Mouse (Mus musculus) liver, embryonic 11.5 days (tissue): ENCODE data around the gene Ddost. TPM values are rescaled to one million over a fixed set of nuclear protein-coding genes. Genes with fewer than 3 reads are reported as not detected.
"Not testable (repeated sequence)": the region's sequence is repeated elsewhere in the genome, so short reads cannot be mapped to it uniquely, and the experiment has no call there.

Experiments
- ATAC-seq: fragments of 200-750 bp; cut with Nextera tagmentation; replicated peaks from 2 replicates; pipeline ENCODE4 v1.8.0; 2017; ENCODE audit warnings: moderate number of reproducible peaks, mild to moderate bottlenecking, moderate TSS enrichment, moderate library complexity; ENCODE audit not compliant: low FRiP score
- DNase-seq: peaks from one replicate; pipeline ENCODE4 v3.0.0-alpha.2; 2017; ENCODE audit warnings: low spot score
- H3K27ac ChIP-seq: fragments of 300-500 bp; sonication (generic); 2 replicates; pipeline ENCODE4 v1.5.1; 2014; ENCODE audit warnings: mild to moderate bottlenecking, low read depth, low read length, control low read depth
- H3K27me3 ChIP-seq: fragments of 300-500 bp; sonication (generic); replicated peaks from 2 replicates; pipeline ENCODE4 v1.6.1; 2014; ENCODE audit warnings: low read length, mixed read lengths; ENCODE audit not compliant: control insufficient read depth, insufficient read depth
- H3K36me3 ChIP-seq: fragments of 300-500 bp; sonication (generic); 2 replicates; pipeline ENCODE4 v1.6.1; 2014; ENCODE audit warnings: mild to moderate bottlenecking, low read length, moderate library complexity, mixed read lengths; ENCODE audit not compliant: control insufficient read depth, insufficient read depth
- H3K4me1 ChIP-seq: fragments of 300-500 bp; sonication (generic); replicated peaks from 2 replicates; pipeline ENCODE4 v1.6.1; 2014; ENCODE audit warnings: low read length, mixed read lengths; ENCODE audit not compliant: control insufficient read depth, insufficient read depth
- H3K4me2 ChIP-seq: fragments of 300-500 bp; sonication (generic); 2 replicates; pipeline ENCODE4 v1.6.1; 2014; ENCODE audit warnings: mild to moderate bottlenecking, control low read depth, moderate library complexity
- H3K4me3 ChIP-seq: fragments of 300-500 bp; sonication (generic); 2 replicates; pipeline ENCODE4 v1.5.1; 2014; ENCODE audit warnings: low read depth, low read length, control low read depth
- H3K9ac ChIP-seq: fragments of 300-500 bp; sonication (generic); 2 replicates; pipeline ENCODE4 v1.6.1; 2014; ENCODE audit warnings: low read depth, low read length, control low read depth
- H3K9me3 ChIP-seq: fragments of 300-500 bp; sonication (generic); 2 replicates; pipeline ENCODE4 v1.6.1; 2016; ENCODE audit warnings: low read length, inconsistent platforms, mixed read lengths; ENCODE audit not compliant: control insufficient read depth
- WGBS: fragments of 180-500 bp; shearing (Covaris S2); extraction: QIAGEN DNeasy Blood & Tissue Kit; methylation state at CpG from one replicate; pipeline ENCODE4 v1.1.7; 2014; 5-methylcytosine and 5-hydroxymethylcytosine counted together
- polyA plus RNA-seq: library from polyadenylated mRNA; unstranded; fragments of >200 nt; fragmentation: Nextera tagmentation; extraction: Ambion mirVana; gene quantifications from 2 replicates; pipeline ENCODE4 v1.2.1, GENCODE M21; 2014

Ddost gene
- polyA plus RNA-seq, 1 experiment from 2014 or later = 276 TPM

DNA sequence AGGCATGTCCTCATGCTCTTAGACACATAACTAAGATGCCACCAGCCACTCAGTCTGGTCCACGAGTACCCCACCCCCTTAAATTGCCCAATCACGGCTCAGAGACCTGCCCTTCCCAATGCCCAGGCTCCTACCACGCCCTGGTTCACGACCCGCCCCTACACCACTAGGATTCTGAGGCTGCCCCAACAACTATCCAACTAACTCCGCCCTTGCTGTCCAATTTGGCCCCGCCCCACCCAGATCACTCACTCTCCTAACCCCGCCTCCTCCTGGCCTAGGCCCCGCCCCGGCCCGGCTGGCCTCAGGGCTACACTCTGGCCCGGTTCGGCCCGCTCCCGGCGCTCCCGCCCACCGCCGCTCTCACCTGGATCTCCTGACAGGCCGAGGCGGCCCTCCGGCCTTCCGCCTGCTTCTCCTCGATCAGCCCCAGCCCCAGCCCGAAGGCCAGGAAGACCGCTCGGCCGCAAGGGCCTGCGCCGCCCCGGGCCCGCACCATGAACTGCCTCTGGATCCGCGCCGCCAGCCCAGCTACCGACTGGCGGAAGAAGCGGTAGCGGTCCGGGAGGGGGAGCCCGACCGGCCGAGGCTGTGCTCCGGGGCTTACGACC, 21.0 kb downstream of the Ddost start:
- H3K9ac ChIP-seq = peak overlapping the region; percentile 90
- no peaks in the 10 kb centered on the region for H3K36me3 ChIP-seq
- H3K9me3 ChIP-seq = no peaks in the 10 kb centered on the region
- H3K4me1 ChIP-seq = peaks cover 12% of the 10 kb centered on the region
- WGBS = under 1% methylated on average over 34 of the region's 45 CpGs
- DNase-seq = peak; percentile 94
- peak; percentile 94 for ATAC-seq
- H3K27ac ChIP-seq = peak overlapping the region; percentile 85
- H3K4me2 ChIP-seq = peak overlapping the region; percentile 66
- H3K27me3 ChIP-seq = peaks cover 3% of the 10 kb centered on the region; the same call in 1 of the 2 replicates
- H3K4me3 ChIP-seq = peak overlapping the region; percentile 82

DNA sequence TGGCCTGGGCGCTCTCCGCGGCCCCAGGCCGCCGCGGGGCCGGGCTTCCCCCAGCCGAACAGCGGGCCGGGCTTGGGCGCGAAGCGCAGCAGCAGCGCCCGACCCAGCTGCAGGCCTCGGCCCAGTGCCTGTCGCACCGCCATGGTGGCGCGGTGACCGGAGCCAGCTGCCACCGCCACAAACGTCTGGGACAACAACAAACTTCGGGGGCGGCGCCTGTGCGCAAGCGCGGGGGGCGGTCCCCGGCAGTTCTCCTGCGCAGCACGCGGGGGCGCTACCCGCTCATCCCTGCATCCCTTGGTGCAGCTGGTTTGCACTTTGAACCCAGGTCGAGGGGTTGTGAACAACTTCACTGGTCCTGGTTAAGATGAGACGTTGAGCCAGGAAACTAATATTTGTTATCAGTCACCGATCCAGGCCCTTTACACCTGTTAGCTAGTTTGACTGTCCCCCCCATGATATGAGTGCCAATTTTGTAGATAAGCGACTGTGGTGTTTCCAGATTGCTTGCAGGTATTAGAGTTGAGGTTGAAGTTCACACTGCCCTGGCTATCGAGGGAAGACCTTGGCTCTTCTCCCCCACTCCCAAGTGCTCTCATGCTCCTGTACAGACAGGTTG, 21.7 kb downstream of the Ddost start, which contains the start of gene Pink1:
TSS of gene Pink1 (minus strand) at position 231 of the 619 bp plus-strand sequence.
- Histone ChIP-seq H3K27me3 (peaks cover 3% of the 10 kb centered on the region; the same call in 1 of the 2 replicates), H3K4me2 (peak within 1 kb of the TSS; percentile 66), H3K4me1 (peaks cover 12% of the 10 kb centered on the region), H3K9me3 (no peaks in the 10 kb centered on the region), H3K9ac (peak within 1 kb of the TSS; percentile 90), H3K4me3 (peak within 1 kb of the TSS; percentile 82), H3K36me3 (no peaks in the 10 kb centered on the region), H3K27ac (peak within 1 kb of the TSS; percentile 85)
- ATAC-seq (peak; percentile 66), DNase-seq (peak; percentile 87)
- 3% methylated on average over 41 of the region's 41 CpGs for WGBS

DNA sequence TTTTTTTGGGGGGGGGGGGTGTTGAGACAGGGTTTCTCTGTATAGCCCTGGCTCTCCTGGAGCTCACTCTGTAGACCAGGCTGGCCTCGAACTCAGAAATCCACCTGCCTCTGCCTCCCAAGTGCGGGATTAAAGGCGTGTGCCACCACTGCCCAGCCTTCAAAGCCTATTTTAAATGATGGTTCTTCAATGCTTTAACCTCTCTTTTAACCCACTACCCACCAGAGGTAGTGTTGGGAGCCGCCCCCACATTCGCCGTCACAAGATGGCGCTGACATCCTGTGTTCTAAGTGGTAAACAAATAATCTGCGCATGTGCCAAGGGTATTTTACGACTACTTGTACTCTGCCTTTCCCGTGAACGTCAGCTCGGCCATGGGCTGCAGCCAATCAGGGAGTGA, 22.6 kb downstream of the Ddost start:
- not testable (repeated sequence) for ATAC-seq, H3K27ac ChIP-seq, DNase-seq, H3K4me3 ChIP-seq, H3K9me3 ChIP-seq, H3K4me1 ChIP-seq, H3K27me3 ChIP-seq, H3K4me2 ChIP-seq, H3K36me3 ChIP-seq, H3K9ac ChIP-seq
- 65% methylated on average over 8 of the region's 12 CpGs for WGBS

DNA sequence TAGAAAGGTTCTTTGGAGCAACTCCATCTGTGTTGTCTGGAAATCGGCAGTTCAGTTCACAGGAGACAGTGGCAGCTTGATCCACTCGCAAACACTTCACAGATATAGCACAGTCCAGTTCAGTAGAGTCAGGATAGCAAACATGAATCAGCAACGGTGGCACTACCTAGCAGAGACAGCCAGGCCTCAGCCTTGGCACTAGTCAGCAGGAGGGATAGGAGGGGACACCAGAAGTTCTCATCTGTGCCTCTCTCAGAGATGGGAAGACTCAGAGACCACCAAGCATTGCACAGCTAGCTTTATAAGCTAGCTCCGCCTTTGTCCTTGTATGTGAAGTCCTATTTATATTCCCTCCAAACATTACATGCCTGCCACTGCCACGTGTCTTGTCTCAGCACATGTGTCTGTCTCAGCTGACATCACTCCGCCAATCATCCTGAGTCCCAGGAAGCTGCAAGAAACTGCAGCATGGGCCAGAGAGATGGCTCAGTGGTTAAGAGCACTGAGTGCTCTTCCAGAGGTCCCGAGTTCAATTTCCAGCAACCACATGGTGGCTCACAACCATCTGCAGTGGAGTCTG, 23.5 kb downstream of the Ddost start:
- ATAC-seq (no peak), DNase-seq (no peak)
- H3K4me3 ChIP-seq = peak overlapping the region; percentile 36
- peak overlapping the region; percentile 56 for H3K4me2 ChIP-seq
- H3K36me3 ChIP-seq = no peaks in the 10 kb centered on the region
- no peaks in the 10 kb centered on the region for H3K9me3 ChIP-seq
- H3K27ac ChIP-seq = no peak overlapping the region; the same call in 1 of the 2 replicates
- peaks cover 7% of the 10 kb centered on the region; the same call in 1 of the 2 replicates for H3K27me3 ChIP-seq
- H3K4me1 ChIP-seq = peaks cover 9% of the 10 kb centered on the region
- WGBS = 76% methylated on average over 7 of the region's 7 CpGs
- H3K9ac ChIP-seq = 0 out of 2 replicates have a peak overlapping the region, but pooled peaks have one; percentile 30

DNA sequence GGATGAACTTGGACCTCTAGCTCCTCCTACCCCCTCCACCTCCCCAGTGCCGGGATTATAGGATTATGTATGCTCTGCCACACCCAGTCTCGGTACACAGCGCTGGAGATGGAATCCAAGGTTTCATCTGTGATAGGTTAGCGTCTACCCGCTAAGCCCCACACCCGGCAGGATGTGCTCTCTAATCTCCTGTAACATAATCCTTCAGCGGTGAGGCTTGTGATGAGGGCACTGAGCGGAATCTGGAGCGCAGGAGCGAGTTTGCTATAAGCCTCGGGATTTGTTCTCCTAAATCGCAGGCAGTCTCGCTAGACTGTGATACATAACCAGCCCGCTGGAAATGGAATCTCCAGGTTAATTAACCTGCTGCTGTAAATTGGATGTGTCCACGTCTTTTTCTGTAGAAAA, 25.7 kb downstream of the Ddost start:
- Histone ChIP-seq H3K9ac (no peak overlapping the region), H3K27me3 (peaks cover 7% of the 10 kb centered on the region), H3K4me2 (no peak overlapping the region), H3K4me1 (peaks cover 7% of the 10 kb centered on the region), H3K9me3 (no peaks in the 10 kb centered on the region), H3K4me3 (no peak overlapping the region), H3K36me3 (no peaks in the 10 kb centered on the region), H3K27ac (no peak overlapping the region)
- no peak for DNase-seq
- WGBS = 25% methylated on average over 15 of the region's 15 CpGs
- ATAC-seq = no peak

DNA sequence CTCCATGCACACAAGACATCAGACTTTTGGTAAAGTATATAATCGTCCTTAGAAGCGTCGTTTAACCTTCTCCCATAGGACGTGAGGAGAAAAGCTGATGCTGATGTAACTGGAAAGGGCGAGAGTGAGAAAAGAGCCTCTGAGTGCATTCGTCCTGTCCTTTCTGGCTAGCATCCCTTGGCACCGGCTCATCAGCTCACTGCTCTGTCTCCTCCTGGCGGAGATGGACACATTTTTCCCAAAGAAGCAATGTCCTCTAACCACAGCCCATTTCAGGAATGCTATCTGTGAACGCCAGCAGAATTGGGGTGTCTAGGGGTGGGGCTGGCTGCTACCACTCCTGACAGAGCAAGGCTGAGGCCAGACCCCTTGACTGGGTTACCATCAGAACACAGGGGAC, 27.1 kb downstream of the Ddost start:
- Histone ChIP-seq H3K4me3 (no peak overlapping the region), H3K4me1 (peaks cover 2% of the 10 kb centered on the region), H3K27ac (no peak overlapping the region), H3K4me2 (no peak overlapping the region), H3K9me3 (no peaks in the 10 kb centered on the region), H3K36me3 (no peaks in the 10 kb centered on the region), H3K27me3 (peaks cover 7% of the 10 kb centered on the region), H3K9ac (no peak overlapping the region)
- ATAC-seq = no peak
- DNase-seq = no peak
- 73% methylated on average over 9 of the region's 9 CpGs for WGBS

DNA sequence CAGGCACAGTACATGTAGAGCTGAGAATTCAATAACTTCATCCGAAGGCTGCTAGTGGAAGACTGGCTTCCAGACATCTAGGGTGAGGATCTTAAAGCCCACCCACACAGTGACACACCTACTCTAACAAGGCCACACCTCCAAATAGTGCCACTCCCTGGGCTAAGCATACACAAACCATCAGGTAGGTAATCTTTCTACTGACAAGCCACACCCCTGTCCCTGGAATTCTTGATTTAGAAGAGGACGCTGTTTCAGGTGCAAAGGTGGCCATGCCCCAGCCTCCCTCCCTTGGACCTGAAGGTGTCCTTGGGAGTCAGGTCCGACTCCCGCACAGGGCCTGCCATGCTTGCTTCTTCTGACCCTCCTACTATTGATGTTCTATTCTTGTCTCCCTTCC, 28.6 kb downstream of the Ddost start:
- DNase-seq (no peak), ATAC-seq (no peak)
- H3K4me3 ChIP-seq = no peak overlapping the region
- H3K4me1 ChIP-seq = no peaks in the 10 kb centered on the region
- no peaks in the 10 kb centered on the region for H3K9me3 ChIP-seq
- H3K9ac ChIP-seq = no peak overlapping the region
- H3K27me3 ChIP-seq = peaks cover 7% of the 10 kb centered on the region
- no peaks in the 10 kb centered on the region for H3K36me3 ChIP-seq
- H3K4me2 ChIP-seq = no peak overlapping the region
- WGBS = 75% methylated on average over 4 of the region's 4 CpGs
- H3K27ac ChIP-seq = no peak overlapping the region

DNA sequence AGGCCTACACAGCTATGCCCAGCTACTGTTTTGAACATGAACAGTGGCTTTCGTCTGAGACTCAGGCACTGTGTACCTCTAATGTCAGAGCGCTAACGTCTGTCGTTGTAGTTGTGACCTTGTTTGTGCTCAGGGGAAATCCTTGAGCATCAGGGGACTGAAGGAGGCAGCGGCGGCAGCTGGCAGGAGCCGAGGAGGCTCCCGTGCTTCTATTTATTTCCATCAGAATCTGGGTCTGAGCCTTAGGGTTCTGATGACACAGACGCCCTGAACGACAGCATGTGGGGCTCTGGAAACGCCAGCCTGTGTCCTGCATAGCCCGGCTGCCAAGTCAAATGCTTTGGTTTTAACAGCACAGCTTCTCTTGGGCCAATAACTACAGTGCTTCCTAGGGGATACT, 30.5 kb downstream of the Ddost start:
- DNase-seq = no peak
- Histone ChIP-seq H3K9me3 (no peaks in the 10 kb centered on the region), H3K9ac (no peak overlapping the region), H3K36me3 (no peaks in the 10 kb centered on the region), H3K4me3 (no peak overlapping the region), H3K27me3 (peaks cover 7% of the 10 kb centered on the region), H3K4me2 (no peak overlapping the region), H3K27ac (no peak overlapping the region), H3K4me1 (no peaks in the 10 kb centered on the region; the same call in 1 of the 2 replicates)
- ATAC-seq = no peak
- 81% methylated on average over 12 of the region's 12 CpGs for WGBS
